Mouse (Mus musculus): Measurements from ENCODE around the gene Wscd1.

The Wscd1 gene

DNA sequence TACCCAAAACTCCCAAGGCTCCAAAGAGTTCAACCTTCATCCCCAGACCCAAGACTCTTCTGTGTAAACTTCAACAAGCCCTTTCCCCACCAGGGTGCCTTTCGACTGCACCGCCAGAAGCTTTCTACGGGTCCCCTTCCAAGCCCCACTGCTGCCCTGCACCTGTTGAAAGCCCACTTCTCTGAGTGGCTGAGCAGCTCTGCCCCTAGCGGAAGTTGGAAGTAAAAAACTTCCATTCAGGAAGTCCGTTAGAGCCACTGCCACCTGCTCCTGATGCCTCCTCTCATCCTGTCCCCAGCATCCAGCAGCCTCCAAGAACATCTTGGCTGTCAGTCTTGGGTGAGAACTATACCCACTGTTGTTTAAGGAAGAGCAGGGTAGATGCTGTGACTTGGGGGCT lies at the start of gene Wscd1:
Gene Wscd1 (plus strand): TSS at position 250 of the 400 bp plus-strand sequence.
- DNase-seq (ENCODE audit: low spot score in 2 of 2), result no peak

DNA sequence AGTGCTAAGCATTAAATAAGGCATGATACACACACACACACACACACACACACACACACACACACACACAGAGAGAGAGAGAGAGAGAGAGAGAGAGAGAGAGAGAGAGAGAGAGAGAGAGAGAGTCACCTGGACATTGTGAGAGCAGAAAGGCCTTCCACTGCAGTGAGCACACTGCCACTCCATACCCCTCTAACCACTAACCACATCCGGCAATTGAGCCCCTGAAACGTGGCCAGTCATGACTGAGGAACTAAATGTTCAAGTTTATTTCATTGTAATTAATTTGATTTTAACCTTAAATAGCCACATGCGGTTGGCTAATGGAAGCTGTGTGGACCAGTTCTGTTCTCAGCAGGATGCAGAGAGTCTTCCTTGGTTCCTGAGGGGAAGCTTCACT lies 21.7 kb upstream of the Wscd1 start:
- peak in 1 of 2 experiments; percentile 38 for DNase-seq (ENCODE audit: low spot score in 2 of 2)

DNA sequence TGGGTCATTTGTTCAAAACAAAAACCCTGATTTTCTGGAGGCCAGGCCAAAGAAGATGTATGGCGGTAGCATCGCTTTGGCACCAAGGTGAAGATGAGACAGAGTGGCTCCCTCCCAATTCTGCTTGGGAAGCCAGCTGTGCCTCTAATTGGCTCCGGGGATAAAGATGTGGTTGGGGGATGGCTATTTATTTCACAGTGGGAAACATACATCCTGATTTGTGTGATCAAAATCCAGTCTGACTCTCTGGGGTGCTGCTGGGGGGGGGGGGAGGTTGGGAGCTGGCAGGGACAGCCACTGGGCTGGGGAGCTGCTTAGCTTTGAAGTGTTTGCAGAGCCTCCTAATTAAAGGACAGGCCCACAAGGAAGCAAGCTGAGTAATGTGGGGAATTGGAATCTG lies 20.4 kb upstream of the Wscd1 start:
- no peak for DNase-seq (ENCODE audit: low spot score in 2 of 2)

DNA sequence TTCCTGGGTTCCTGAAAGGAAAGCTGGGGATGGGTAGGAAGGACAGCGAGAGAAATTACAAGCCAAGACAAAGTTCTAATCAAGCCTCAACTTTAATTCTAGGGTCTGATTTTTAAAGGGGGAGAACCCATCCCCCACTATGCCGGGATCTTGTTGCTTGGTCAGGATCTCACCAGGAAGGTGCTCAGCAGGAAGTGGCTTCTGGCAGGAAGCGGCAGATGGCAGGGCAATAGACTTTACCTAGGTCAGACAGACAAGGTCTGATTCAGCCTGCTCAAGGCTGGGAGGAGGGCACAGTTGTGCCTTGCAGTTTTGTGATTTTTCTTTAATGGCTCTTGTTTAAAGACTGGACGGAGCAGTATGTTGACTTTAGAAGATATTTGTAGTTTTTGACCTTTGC lies 15.9 kb upstream of the Wscd1 start:
- DNase-seq (ENCODE audit: low spot score in 2 of 2), result no peak

DNA sequence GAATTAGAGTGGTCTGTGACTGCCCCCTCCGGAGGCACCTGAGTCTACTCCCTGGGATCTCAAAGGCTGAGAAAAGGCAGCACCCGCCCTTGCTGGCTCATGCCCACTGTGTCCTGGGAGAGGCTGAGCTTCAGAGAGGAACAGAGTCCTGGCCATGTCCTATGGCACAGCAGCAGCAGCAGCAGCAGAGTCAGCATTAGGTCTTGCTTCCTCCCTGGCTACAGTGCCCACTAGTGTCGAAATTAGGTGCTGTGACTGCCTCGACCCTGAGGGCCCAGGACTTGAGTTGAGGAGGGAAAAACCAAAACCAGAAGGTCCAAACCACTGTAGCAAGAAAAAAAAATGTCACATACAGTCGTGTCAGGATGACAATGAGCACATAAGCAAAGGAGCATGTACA lies 12.6 kb upstream of the Wscd1 start:
- no peak for DNase-seq (ENCODE audit: low spot score in 2 of 2)

DNA sequence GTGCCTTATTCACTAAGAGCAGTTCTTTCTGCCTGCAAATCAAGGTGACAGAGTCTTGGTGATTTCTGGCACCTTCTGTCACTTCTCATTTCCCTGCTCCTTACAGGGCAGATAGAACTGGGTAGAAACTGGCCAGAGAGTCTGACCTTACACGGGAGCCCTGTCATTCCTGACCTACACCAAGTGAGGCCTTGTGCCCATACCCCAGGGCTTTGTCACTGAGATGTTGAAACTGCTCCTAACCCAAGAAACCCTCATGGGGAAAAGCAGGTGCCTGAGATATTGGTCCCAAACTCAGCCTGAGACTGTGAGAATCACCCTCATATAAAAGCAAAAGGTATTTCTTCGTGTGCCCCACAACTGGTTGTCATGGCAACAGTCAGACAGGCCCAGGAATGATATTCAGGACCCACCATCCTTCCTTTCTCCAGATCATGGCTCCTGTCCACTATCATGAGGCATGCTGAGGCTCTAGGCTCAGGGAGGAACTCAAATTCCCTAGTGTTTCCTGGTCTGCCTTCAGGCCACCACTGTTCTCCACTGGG lies 11.1 kb upstream of the Wscd1 start:
- DNase-seq (ENCODE audit: low spot score in 2 of 2), result no peak

DNA sequence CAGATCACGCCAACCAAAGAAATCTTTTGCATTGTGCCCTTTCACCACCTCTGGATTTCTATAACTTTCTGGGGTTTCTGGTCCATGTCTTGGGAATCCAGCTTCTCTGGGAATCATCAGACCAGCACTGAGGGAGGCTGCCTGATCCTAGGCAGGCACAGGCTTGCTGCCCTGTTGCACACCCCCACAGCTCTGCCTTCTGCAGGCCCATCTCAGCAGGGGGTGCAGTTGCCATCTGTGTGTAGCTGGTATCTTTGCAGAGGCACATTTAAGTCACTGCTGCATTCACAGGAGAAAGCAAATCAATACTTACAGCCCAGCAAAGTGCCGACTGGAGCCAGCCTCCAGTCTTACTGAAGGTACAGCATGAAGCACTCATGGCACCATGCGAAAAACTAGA lies 3.8 kb upstream of the Wscd1 start:
- no peak for DNase-seq (ENCODE audit: low spot score in 2 of 2)

DNA sequence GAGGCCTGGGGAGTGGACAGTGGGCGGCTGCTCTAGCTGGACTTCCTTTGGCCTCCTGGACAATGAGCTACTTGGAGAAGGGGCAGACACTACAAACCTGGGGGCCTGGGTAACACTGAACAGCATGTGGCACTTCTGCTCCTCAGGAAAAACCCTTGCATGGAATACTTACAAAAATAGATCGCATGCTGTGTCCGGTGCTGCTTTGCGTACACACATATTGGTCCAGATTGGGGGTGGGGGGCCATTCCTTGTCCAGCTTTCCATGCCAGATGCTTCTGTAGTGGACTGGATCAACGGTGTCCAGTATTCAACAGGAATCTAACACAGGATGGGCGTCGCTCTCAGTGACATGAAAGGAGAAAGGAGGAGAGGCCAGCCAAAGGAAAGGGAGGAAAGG lies 2.0 kb upstream of the Wscd1 start:
- no peak for DNase-seq (ENCODE audit: low spot score in 2 of 2)

DNA sequence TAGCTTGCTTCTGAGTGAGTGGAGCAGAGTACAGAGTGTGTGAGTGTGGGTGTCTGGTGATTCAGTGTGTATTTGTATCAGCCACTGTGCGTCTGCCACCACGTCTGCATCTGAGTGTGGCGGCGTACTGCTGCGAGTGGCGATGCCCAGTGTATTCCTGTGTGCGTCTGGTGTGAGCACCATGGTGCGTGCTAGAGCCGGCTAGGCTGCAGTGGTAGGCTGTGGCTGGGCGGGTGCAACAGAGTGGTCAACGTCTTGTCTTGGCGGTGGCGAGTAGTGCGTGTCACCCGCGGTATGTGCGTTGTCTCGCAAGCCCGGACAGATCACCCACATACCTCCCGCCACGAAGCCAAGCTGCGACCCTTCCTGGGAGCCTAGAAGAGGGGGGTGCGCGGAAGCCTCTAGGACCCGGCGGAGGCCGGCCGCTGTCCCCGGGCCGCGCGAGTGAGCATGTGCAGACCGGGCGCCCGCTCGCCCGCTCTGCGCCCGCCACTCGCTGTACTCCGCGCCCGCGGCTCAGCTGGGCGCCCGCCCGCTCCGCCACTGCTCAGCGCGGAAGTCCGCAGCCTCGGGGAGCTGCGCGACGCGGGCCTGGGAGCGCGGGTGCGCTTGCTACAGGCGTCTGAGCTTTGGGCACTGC lies 934 bp downstream of the Wscd1 start:
- DNase-seq (ENCODE audit: low spot score in 2 of 2), result no peak

DNA sequence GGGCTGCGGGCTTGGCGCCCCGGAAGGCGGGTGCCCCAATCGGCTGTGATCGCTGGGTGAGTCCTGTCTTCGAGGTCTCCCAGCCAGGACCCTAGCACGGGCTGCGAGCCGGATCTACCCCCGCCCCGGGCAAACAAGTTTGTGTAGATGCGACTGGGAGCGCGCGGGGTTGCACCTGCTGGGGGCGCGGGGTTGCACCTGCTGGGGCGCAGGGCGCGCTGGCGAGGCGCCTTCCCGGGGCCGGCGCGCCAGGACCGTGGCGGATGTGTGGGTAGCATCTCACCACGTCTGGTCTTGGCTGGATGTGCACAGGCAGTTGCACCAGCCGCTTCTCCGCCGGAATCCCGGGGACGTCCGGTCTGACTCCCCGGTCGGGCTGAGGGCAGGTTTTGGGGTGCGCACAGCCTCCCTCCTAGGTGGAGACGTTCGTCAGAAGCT lies 1.5 kb downstream of the Wscd1 start:
- no peak for DNase-seq (ENCODE audit: low spot score in 2 of 2)

DNA sequence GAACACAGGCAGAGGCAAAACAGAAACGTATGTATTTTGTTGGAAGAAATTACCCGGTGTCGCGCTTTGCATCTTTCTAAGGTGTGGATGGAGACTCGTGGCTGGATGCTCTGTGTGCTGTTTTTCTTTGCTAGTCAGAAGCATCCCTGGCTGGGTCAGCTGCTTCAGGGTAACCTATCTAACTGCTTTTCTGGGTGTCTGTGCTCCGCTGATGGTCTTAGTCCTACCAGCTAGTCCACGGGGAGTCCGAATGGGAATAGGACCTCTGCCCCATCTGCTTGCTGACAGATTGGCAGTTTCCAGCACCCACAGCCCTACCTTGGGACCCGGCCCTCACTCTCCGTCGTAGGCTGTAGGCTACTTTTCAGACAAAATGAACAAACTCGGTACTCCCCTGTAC lies 2.0 kb downstream of the Wscd1 start:
- DNase-seq (ENCODE audit: low spot score in 2 of 2), result no peak

DNA sequence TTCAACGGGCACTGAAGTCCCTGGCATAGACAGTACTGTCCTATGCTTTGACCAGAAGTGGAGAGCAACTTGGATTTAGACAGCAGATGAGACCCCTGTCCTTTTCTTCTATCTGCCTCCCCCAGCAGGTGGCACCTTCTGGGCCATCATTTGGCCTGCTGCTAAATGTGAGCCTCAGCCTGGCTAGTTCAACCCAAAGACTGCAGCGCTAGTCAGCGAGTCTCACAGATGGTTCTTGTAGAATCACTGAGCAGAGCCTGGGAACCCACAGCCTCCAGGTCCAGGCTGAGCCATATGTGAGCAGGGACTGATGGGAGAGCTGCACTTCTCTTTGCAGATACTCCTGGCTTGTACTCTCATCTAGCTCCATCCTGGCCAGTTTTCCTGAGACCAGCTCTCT lies 2.9 kb downstream of the Wscd1 start:
- DNase-seq (ENCODE audit: low spot score in 2 of 2), result no peak

DNA sequence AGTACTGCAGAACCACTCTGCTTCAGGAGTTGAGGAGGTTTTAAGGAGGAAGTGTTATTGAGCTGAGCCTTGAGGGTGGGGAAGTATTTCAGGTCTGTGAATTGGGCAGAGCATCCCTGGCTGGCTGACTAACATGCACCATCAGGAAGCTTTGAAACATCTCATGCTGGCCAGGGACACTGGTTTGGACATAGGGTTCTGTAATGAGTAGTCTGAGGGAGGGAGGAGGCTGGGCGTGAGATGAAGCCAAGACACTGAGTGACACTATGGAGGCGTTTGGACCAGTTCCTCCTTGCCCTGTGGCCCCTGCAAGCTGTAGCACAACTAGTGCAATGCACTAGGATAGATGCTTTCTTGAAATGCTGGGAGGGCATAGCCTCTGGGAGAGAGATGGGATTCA lies 5.4 kb downstream of the Wscd1 start:
- no peak for DNase-seq (ENCODE audit: low spot score in 2 of 2)

DNA sequence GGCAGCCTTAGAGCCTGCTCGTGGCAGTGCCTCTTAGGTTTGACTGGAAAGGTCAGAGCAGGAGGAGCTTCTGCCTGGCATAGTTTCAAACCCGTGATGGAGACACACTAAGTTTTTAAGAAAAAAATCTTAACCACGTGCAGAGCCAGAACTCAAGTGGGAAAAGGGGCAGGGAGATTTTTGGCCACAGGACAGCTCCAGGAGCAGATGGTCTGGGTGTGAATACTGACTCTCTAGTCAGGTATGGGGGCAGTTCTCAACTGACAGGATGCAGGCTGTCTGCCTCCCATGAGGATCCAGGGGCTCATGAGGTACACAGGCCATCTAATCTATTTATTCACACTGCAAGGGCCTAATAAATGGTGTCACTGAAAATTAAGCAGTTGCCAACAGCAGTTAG lies 6.6 kb downstream of the Wscd1 start:
- DNase-seq (ENCODE audit: low spot score in 2 of 2), result no peak

DNA sequence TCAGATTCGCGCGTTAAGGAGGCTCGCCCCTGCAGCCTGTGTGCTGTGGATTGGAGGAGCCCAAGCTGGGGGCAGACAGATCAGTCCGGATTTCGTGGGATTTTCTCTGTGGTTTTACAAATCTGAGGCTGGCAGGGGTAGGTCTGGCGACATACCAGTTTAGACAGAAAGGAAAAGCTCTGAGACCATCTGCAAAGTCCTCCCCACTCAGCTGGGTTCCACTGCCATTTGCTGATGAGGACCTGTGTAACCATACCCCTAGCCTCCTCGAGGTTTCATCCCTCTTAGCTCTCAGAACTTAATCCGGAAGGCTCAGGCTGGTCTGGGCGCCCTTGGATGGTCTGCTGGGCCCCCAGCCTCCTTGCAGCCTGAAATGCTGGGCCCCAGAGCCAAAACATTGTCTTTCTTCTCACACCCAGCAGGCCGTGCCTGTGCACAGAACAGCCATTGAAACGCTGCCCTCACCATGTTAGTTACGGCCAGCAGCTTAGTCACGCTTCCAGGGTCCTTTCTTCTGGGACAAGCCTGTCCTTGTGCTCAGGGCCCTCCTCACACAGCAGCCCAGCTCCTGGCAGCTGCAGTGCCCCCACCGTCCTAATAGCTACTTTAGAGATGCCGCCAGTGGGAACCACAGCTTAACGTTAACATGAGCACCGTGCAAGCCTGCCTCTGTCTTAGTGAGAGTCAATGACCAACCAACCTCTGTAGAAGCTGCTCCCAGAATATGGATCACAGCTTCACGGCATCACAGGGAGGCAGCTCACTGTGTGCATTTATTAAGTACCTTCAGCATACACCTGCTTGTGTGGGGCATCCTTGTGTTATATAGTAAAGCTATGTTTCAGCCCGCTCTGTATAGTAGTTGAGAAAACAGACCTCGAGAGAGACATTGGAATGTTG lies 8.7 kb downstream of the Wscd1 start:
- no peak for DNase-seq (ENCODE audit: low spot score in 2 of 2)

DNA sequence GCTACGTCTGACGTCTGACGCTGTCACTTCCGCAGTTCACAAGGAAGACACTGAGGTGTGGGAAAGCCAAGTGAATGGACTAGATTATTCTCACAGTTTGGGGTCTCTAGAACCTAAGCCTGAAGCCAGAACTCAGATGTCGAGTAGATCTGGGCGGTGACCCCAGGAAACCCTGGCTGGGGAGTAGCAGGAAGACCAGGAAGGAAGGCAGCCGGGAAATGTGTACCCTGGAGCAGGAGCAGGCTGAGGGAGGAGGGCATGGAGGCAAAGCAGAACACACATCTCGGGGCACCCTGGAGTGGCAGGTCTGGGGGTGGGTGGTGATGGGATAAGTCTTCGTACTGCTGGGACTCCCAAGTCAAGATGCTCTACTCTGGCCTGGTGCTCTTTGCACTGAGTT lies 11.3 kb downstream of the Wscd1 start:
- DNase-seq (ENCODE audit: low spot score in 2 of 2), result no peak

DNA sequence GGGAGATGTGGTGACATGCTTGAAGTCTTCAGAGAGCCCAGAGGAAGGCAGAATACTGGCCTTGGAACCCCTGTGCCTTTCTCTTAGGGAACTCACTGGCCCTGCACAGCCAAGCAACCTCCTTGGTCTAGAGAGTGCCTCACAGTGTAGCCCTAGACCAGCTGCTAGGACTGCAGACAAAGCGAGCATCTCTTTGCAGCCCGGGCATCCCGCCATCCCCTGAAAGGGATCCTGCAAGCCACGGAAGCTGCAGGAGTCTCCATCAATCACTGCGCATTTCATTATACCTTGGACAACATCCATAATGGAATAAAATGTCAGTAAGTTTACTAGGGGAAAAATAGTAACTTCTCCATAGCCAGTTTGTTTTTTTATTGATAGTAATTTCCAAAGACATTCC lies 13.4 kb downstream of the Wscd1 start:
- DNase-seq (ENCODE audit: low spot score in 2 of 2), result no peak

DNA sequence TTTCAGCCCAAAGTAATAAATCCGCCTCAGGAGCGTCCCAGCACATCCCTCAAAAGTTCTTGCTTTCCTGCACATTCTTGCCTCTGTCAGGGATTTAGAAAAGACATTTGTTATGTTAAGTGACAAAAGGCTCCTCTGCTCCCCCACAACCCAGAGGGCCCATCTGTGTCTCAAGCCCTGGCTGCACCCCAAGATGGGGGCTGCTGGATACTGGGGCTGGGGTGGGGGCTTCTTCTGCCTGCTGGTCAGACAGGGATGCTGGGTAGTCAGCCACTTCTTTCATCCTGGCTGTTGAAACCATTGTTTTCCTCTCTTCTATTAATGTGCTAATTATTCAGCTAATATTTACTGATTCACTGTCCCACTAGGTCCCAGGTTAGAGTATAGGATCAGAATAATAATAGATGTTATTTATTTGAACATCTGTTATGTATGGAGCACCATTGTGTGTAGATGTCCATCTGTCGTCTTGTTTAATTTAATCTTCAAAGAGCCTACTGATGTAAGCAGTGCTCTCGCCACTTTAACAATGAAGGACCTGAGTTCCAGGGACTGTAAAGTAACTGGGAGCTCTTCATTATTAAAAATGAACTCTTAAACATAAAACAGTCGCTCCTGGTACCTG lies 14.0 kb downstream of the Wscd1 start:
- no peak for DNase-seq (ENCODE audit: low spot score in 2 of 2)

DNA sequence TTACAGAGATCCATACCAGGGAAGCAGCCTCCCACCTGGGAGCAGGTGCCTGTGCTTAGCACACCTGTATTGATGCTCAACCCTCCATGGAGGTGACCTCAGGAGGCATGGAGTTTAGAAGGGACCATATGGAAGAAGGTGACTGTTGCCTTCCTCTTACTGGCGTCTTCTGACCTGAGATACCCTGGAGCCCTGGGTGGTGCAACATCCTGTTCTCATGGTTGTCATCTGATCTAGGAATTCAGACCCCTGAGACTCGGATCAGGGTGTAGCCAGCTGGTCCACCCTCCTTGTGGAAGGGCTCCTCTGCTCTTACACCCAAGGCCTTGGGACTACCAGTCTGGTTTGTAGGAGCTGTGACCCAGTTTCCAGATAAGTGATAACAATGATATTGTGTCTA lies 15.0 kb downstream of the Wscd1 start:
- DNase-seq (ENCODE audit: low spot score in 2 of 2), result no peak

DNA sequence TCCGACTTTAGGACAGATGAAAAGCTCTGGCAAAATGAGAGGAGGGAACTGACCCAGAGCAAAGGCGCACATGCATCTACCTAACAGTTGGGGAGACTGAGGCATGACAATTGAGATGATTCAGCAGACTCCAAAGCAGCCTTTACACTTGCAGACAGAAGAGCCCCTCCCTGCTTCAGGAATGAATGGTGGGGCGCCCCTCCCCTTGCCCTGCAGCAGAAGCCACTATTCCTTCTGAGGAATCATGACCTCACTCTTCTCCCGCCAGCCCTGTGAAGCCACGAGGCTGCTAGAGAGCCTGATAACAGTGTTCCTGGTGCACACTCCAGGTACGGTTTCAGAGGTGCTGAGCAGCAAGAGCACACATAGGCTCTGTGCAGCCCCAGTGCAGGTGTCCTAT lies 15.6 kb downstream of the Wscd1 start:
- no peak for DNase-seq (ENCODE audit: low spot score in 2 of 2)

DNA sequence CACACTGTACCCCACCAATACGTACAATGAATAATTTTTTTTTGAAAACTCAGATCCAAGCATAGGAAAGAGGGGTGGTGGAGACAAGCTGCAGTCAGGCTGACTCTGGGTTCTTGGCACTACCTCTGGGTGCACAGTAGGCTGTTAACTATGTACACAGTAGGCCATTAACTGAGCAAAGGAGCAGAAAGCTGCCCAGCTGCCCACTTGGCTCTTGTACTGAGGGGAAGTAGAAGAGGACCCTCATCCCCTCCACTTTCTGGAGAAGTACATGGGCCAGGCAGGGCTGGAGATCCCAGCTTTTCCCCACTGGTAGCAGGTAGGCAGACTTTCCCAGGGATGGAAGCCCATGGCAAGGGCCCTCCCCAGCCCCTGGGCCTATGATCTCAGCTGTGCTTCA lies 16.7 kb downstream of the Wscd1 start:
- DNase-seq (ENCODE audit: low spot score in 2 of 2), result no peak

DNA sequence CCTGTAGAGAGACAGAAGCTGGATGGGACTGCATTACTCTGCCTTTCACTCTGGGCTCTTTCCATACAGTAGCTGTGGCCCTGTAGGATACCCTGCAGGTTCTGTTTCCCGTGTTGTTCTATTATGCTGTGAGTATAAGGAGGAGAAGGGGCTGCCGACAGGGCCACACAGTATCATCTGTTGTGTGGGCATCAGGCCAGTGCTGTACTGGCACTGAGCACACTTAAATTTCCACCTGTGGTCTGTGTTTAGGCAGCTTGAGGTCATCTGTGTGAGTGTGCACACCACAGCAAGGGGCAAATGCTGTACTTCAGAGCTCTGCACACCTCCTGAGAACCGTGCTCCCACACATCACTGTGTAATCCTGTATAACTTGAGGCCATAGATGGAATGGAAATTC lies 18.0 kb downstream of the Wscd1 start:
- DNase-seq (ENCODE audit: low spot score in 2 of 2), result no peak

DNA sequence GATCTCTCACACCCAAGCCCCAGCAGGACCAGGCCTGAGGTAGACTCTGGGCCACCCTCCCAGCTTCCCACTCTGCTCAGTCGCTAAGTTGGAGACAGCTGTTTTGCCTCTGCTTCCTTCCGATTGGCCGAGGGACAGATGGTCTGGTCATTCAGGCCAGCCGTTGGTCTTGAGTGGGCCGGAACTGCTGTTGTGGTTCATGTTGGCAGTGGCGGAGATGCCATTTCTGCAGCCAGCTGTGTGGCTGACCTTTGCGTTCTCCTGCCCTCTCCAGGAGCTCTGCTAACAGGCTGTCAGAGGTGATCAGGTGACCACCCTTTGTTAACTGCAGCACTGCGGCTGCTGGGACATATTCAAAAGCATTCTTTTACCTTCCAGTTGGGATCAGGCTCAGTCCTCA lies 20.0 kb downstream of the Wscd1 start:
- no peak for DNase-seq (ENCODE audit: low spot score in 2 of 2)

Data from natural killer cell, adult 2 months (primary cell).